Mouse (Mus musculus) stomach, embryonic 16.5 days (tissue): ENCODE data around the gene Flywch2. TPM values are rescaled to one million over a fixed set of nuclear protein-coding genes. Genes with fewer than 3 reads are reported as not detected.
A peak's percentile ranks its signal among the peaks of the same experiment; 100 is the strongest.

Source experiments
- ATAC-seq: fragments of 200-750 bp; cut with Nextera tagmentation; 2 replicates; pipeline ENCODE4 v1.8.0; 2017; ENCODE audit warnings: moderate number of reproducible peaks, moderate TSS enrichment; ENCODE audit not compliant: insufficient read depth, low FRiP score
- H3K27ac ChIP-seq: fragments of 300-500 bp; sonication (generic); 2 replicates; pipeline ENCODE4 v1.5.1; 2014; ENCODE audit warnings: low read length
- H3K27me3 ChIP-seq: fragments of 300-500 bp; sonication (generic); 2 replicates; pipeline ENCODE4 v1.6.1; 2014; ENCODE audit warnings: low read length, control low read depth, mixed read lengths; ENCODE audit not compliant: control insufficient read depth, insufficient read depth
- H3K36me3 ChIP-seq: fragments of 300-500 bp; sonication (generic); 2 replicates; pipeline ENCODE4 v1.6.1; 2014; ENCODE audit warnings: low read length; ENCODE audit not compliant: control insufficient read depth, insufficient read depth
- H3K4me1 ChIP-seq: fragments of 300-500 bp; sonication (generic); 2 replicates; pipeline ENCODE4 v1.6.1; 2014; ENCODE audit warnings: low read length, control low read depth, mixed read lengths; ENCODE audit not compliant: control insufficient read depth, insufficient read depth
- H3K4me2 ChIP-seq: fragments of 300-500 bp; sonication (generic); 2 replicates; pipeline ENCODE4 v1.6.1; 2014; ENCODE audit warnings: low read depth, low read length, mixed read lengths
- H3K4me3 ChIP-seq: fragments of 300-500 bp; sonication (generic); replicated peaks from 2 replicates; pipeline ENCODE4 v1.5.1; 2014; ENCODE audit warnings: mild to moderate bottlenecking, low read length
- H3K9ac ChIP-seq: fragments of 300-500 bp; sonication (generic); 2 replicates; pipeline ENCODE4 v1.6.1; 2014; ENCODE audit warnings: low read length
- H3K9me3 ChIP-seq: fragments of 300-500 bp; sonication (generic); replicated peaks from 2 replicates; pipeline ENCODE4 v1.6.1; 2016; ENCODE audit warnings: low read length, control low read depth; ENCODE audit not compliant: control insufficient read depth
- WGBS: fragments of 180-500 bp; shearing (Covaris S2); extraction: QIAGEN DNeasy Blood & Tissue Kit; methylation state at CpG from one replicate; pipeline ENCODE4 v1.1.7; 2014; 5-methylcytosine and 5-hydroxymethylcytosine counted together
- polyA plus RNA-seq: library from polyadenylated mRNA; unstranded; fragments of >200 nt; fragmentation: Nextera tagmentation; extraction: Ambion mirVana; gene quantifications from 2 replicates; pipeline ENCODE4 v1.2.1, GENCODE M21; 2015

Gene Flywch2
- polyA plus RNA-seq, 1 experiment from 2014 or later = 19.8 TPM

DNA sequence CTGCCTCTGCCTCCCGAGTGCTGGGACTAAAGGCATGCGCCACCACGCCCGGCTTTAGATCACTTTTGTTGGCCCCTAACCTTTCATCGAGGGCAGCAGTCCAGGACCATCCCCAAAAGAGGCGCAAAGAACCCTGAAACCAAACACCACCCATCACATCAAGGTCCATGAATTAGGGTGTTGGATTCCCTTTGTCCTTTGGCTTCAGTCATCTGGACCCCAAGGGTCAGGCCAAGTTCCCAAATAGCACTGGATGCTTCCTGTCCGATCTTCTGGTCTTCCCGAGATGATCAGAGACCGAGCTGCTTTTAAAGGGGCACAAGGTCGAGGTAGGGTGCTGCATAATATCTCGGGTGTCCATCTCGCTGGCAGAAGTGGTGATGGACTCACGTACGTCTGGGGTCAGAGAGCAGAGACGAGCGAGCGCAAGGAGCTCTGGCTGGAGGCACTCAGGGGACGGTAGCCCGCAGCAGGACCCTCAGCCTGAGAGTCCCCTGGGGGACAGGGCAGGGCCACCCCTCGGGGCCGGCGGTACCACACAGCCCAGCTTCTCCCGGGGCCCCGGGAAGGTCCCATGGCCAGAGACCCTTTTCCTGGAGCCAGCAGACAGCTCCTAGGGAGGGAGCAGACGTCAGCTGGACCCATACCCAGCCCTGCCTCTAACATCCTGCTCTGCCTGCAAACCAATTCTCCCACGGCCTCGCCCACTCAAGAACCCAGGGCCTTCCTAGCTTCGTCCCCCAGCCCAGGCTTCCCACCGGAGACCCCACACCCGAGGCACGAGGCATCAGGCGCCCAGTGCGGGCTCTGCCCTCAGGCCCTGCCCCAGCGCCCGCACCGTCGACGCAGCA, 44.3 kb downstream of the Flywch2 start:
- Histone ChIP-seq H3K27me3 (peaks cover 57% of the 10 kb centered on the region), H3K4me3 (no peak overlapping the region), H3K9me3 (no peaks in the 10 kb centered on the region), H3K9ac (peak overlapping the region; percentile 12; the same call in 1 of the 2 replicates), H3K4me1 (peaks cover 36% of the 10 kb centered on the region), H3K36me3 (no peaks in the 10 kb centered on the region), H3K27ac (no peak overlapping the region), H3K4me2 (0 out of 2 replicates have a peak overlapping the region, but pooled peaks have one; percentile 18)
- no peak for ATAC-seq
- WGBS = 46% methylated on average over 38 of the region's 38 CpGs

DNA sequence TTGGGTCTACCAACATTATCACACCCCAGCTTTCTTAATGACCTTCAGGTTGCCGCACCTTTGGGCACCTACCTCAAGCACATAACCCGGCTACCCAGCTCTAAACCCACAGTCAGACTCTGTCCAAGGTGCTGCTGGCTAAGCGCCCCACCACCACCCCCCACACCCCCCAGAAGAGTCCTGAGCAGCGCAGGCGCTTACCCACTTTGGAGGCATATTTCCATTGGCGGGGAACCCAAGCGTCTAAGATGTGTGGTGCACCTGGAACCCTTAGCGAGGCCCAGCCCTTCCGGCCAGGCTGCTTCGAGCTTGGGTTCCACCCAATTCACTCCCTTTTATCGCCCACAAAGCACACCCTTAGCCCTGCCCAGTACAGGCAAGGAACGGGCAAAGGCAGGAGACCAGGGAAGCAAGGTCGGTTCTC, 45.3 kb downstream of the Flywch2 start, which contains the start of gene Paqr4:
Paqr4 (minus strand) TSS at position 270 of the 424 bp plus-strand sequence.
- H3K27me3 ChIP-seq = peaks cover 47% of the 10 kb centered on the region
- H3K36me3 ChIP-seq = no peaks in the 10 kb centered on the region
- ATAC-seq = peak; percentile 73
- peak within 1 kb of the TSS; percentile 86 for H3K9ac ChIP-seq
- H3K4me2 ChIP-seq = peak within 1 kb of the TSS; percentile 97
- peak within 1 kb of the TSS; percentile 78 for H3K27ac ChIP-seq
- 7% methylated on average over 13 of the region's 13 CpGs for WGBS
- H3K9me3 ChIP-seq = no peaks in the 10 kb centered on the region
- H3K4me1 ChIP-seq = peaks cover 30% of the 10 kb centered on the region
- peak within 1 kb of the TSS; percentile 77 for H3K4me3 ChIP-seq

DNA sequence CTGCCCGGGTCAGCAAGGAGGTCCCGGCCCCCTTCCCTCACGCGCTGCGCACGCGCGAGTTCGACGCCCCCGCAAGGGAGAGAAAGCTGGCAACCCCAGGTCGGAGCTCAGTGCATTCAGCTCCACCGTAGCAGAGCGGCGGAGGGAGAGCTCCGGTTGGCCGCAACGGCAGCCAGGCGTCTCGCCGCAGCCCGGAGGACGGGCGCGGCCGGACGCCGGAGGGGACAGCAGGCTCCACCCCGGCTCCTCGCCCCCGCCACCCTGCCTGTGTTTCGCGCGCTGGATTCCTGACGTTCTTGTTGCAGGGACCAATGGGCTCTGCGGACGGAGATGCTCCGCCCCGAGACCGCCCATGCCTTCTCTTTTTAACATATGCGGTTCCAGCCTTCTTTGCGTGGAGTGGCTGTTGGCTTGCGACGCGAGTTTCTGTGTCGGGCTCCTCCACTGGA, 45.7 kb downstream of the Flywch2 start:
- ATAC-seq = peak; percentile 87
- H3K4me1 ChIP-seq = peaks cover 27% of the 10 kb centered on the region
- H3K9me3 ChIP-seq = no peaks in the 10 kb centered on the region
- H3K27me3 ChIP-seq = peaks cover 43% of the 10 kb centered on the region
- H3K27ac ChIP-seq = peak overlapping the region; percentile 78
- no peaks in the 10 kb centered on the region for H3K36me3 ChIP-seq
- peak overlapping the region; percentile 77 for H3K4me3 ChIP-seq
- under 1% methylated on average over 46 of the region's 46 CpGs for WGBS
- peak overlapping the region; percentile 86 for H3K9ac ChIP-seq
- H3K4me2 ChIP-seq = peak overlapping the region; percentile 97

DNA sequence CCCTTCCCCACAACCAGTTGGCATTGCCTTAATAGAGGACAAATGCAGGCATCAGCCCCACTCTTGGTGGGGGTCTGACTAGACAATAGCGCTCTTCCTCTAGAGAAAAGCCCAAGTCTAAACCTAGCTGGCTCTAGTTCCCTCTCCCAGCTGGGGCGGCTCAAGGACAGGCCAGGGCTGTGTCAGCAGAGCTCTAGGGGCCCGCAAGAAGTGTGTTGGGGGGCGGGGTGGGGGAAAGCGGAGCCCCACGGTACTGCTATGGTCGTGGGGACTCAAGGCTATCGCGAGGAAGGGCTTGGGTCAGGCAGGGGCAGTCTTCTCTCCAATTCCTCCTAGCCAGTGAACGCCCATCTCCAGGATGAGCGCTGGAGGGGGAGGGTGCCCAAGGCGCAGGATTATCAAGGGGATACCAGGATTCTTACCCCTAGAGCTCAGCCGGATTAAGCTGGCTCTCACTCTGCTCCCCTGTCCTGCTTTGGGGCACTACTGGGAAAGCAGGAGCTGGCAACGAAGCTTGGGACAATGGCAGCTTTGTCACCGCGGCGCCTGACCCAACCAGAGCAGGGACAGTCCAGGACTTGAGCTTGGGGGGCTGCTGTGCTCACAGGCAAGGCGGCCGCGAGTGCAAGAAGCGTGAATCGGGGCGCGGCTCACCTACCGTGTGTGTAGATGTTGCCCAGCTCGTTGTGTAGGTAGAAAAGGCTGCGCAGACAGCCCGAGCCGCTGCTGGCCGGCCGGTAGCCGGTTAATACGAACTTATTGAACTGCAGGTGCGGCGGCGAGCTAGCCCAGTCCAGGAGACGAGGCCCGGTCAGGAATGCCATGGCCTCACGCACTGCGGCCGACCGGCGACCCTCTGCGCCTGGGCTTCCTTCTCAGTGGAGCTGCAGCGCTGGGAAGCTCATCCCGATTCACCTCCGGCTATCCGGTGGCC, 46.4 kb downstream of the Flywch2 start:
- H3K27me3 ChIP-seq = peaks cover 36% of the 10 kb centered on the region
- H3K36me3 ChIP-seq = no peaks in the 10 kb centered on the region
- peak overlapping the region; percentile 86 for H3K9ac ChIP-seq
- peak; percentile 12 for ATAC-seq
- peak overlapping the region; percentile 58 for H3K27ac ChIP-seq
- no peaks in the 10 kb centered on the region for H3K9me3 ChIP-seq
- peak overlapping the region; percentile 97 for H3K4me2 ChIP-seq
- peak overlapping the region; percentile 77 for H3K4me3 ChIP-seq
- WGBS = 2% methylated on average over 48 of the region's 48 CpGs
- H3K4me1 ChIP-seq = peaks cover 21% of the 10 kb centered on the region

DNA sequence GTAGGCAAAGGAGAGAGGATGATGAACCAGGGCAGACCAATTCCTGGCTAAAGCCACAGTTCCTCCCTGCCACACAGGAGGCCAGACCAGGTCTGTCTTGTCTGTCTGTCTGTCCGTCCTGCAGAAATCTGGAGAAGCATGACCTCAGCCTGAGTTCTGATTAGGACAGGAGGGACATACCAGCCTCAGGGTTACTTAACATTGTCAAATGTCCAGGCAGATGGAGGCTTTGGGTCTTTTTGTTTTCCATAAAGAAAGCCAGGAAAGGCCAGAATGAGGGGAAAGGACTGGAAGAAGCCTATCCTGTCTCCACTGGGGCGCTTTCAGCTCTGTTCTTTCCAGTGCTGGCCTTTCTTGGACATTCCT, 47.1 kb downstream of the Flywch2 start:
- 59% methylated on average over 2 of the region's 2 CpGs for WGBS

DNA sequence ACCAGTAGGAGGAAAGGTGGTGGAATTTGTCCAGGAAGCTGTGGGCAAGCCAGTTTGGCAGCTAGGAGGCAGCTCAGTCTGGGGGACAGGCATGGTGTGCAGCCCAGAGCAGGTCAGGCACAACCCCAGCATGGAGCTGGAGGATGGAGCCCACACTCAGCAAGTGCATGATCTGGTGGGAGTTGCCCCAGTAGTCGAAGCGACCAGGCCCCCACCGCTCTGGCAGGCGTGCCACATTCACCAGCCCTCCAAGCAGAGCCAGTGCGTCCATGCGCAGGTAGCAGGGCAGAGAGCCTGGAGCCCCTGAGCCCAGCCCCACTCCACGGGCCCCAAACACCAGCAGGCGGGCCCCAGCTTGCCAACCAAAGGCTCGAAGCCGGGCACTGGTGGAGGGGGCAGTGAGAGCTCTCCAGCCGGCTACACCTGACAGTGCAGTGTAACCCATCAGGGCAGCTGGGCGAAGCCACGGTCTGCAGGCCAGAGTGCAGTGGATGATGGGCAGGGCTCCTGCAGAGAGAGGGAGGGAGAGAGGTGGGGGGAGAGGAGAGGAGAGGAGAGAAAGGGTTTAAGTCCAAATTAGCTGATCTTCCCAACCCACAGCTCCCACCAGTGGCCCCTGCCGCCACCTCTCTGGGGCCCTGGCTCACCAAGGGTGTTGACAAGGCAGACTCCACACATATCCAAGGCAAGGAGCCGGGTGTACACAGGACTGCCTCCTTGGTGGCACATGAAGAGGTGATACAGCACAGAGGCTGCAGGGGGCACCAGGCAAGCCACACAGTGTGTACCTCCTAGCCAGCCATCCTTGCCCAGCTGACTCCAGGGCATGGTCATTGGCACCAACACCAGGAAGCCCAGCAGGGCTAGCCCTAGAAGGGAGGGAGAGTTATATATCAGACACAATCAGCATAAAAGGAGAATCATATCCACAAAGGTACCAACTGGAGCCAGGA, 48.1 kb downstream of the Flywch2 start:
- no peak for ATAC-seq
- Histone ChIP-seq H3K9ac (no peak overlapping the region), H3K27me3 (peaks cover 19% of the 10 kb centered on the region), H3K4me1 (peaks cover 19% of the 10 kb centered on the region), H3K36me3 (no peaks in the 10 kb centered on the region), H3K27ac (no peak overlapping the region), H3K4me2 (no peak overlapping the region), H3K4me3 (no peak overlapping the region), H3K9me3 (no peaks in the 10 kb centered on the region)
- WGBS = 69% methylated on average over 15 of the region's 15 CpGs

More for the DNA sequence above, 47.1 kb downstream of the Flywch2 start:
- Histone ChIP-seq H3K9ac (peak overlapping the region; percentile 86; the same call in 1 of the 2 replicates), H3K4me1 (peaks cover 19% of the 10 kb centered on the region), H3K27ac (no peak overlapping the region), H3K36me3 (no peaks in the 10 kb centered on the region), H3K4me3 (peak overlapping the region; percentile 77), H3K4me2 (peak overlapping the region; percentile 97), H3K27me3 (peaks cover 29% of the 10 kb centered on the region), H3K9me3 (no peaks in the 10 kb centered on the region)
- ATAC-seq = no peak

DNA sequence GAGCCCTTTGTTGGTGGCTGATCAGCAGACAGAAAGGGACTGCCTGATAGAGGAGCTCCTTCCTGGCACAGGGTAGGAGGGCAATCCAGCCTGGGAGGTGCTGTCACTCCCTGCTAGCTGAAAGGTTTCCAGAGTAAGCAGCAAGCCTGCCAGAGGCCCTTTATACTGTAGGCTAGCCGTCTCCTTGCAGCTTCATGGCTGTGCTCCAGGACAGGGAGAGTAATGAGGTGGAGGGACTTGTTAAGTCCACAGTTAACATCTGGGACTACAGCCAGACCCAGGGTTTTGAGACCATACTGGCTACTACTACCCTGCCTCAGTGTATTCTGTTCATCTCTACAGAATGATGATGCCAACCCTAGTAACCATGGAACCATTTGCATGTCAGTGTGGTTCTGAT, 51.5 kb downstream of the Flywch2 start:
- WGBS = 43% methylated on average over 1 of the region's 1 CpGs
- ATAC-seq = no peak
- peaks cover 3% of the 10 kb centered on the region; the same call in 1 of the 2 replicates for H3K4me1 ChIP-seq
- H3K9ac ChIP-seq = no peak overlapping the region
- H3K4me2 ChIP-seq = no peak overlapping the region
- no peak overlapping the region for H3K4me3 ChIP-seq
- no peaks in the 10 kb centered on the region for H3K36me3 ChIP-seq
- no peaks in the 10 kb centered on the region for H3K27me3 ChIP-seq
- no peak overlapping the region for H3K27ac ChIP-seq
- no peaks in the 10 kb centered on the region for H3K9me3 ChIP-seq

DNA sequence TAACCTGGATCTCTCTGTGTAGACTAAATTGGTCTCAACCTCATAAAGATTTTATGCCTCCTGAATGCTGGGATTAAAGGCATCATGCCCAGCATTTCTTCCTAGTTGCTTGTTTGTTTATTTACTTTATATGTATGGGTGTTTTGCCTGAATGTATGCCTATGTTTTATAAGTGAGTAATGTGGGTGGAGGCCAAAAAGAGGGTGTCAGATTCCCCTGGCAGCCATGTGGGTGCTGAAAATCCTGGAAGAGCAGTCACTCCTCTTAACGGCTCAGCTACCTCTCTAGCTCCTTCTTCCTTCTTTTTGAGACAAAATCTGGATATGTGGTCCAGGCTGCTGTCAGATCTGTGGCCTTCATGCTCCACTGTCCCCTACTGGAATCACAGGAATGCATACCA, 55.4 kb downstream of the Flywch2 start:
- H3K9ac ChIP-seq = no peak overlapping the region
- ATAC-seq = no peak
- peaks cover 13% of the 10 kb centered on the region for H3K4me1 ChIP-seq
- no peaks in the 10 kb centered on the region for H3K27me3 ChIP-seq
- no peaks in the 10 kb centered on the region for H3K36me3 ChIP-seq
- no peak overlapping the region for H3K4me3 ChIP-seq
- no peaks in the 10 kb centered on the region for H3K9me3 ChIP-seq
- H3K27ac ChIP-seq = no peak overlapping the region
- H3K4me2 ChIP-seq = no peak overlapping the region
- WGBS = 50% methylated on average over 1 of the region's 1 CpGs
